Mouse (Mus musculus): ENCODE results near the gene Unc119b. TPM values are rescaled to one million over a fixed set of nuclear protein-coding genes. Genes with fewer than 3 reads are reported as not detected.
A peak's percentile ranks its signal among the peaks of the same experiment; 100 is the strongest.

Gene Unc119b
- total RNA-seq, 1 experiment, result 27.5 TPM

DNA sequence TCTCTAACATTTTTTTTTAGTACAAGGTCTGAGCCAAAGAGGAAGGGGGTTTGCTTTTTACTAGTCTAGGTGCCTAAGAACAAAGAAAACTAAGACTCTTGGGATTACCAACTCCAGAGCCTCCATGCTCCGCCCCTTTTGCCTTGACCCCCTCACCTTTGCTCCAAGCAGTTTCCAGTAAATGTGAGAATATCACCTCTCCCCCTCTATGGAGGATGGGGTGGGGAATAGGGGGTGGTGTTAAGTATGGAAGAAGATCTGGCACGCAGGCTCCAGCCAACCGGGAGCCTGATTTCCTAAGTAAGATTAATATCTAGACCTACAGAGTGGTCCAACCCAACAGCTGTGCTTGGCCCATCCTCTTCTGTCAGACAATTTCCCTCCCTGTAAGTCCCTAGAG is 6.0 kb upstream of the Unc119b start:
- H3K27ac ChIP-seq (ENCODE audit: insufficient read depth, low read depth, low read length, poor library complexity, severe bottlenecking), result peak overlapping the region; percentile 48; the same call in 1 of the 2 replicates
- in situ Hi-C loops (cut with MboI; ENCODE audit: low sequenced_read_pairs in 2 of 2, unreplicated experiment in 2 of 2), result no loop called here

DNA sequence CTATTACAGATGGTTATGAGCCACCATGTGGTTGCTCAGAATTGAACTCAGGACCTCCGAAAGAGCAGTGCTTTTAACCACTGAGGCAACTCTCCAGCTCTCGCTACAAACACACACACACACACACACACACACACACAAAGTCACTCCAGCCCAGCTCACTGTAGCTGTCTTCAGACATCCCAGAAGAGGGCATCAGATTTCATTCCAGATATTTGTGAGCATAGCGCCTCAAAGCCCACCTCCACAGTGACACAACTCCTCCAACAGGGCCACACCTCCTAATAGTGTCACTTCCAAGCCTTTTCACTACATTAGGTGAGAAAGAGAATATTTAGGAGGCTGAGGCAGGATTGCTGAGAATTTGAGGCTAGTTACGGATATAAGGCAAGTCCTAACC is 4.3 kb upstream of the Unc119b start:
- Histone ChIP-seq H3K4me1 (ENCODE audit: control insufficient read depth in 2 of 2, insufficient read depth in 2 of 2, low read length in 2 of 2, poor library complexity in 1 of 2) (peaks cover 3 to 18% of the 10 kb centered on the region in 2 experiments; a peak in 3 of 4 replicates), H3K4me3 (ENCODE audit: insufficient read depth in 1 of 2, low read depth in 1 of 2, low read length in 2 of 2, poor library complexity in 1 of 2, severe bottlenecking in 1 of 2) (no peak overlapping the region), H3K9ac (ENCODE audit: insufficient read depth, low read depth, low read length, poor library complexity, severe bottlenecking) (no peak overlapping the region), H3K9me3 (ENCODE audit: control insufficient read depth, insufficient read depth, low read depth, low read length) (no peaks in the 10 kb centered on the region), H3K36me3 (ENCODE audit: control insufficient read depth, insufficient read depth, low read length, poor library complexity, severe bottlenecking) (no peaks in the 10 kb centered on the region), H3K27ac (ENCODE audit: insufficient read depth, low read depth, low read length, poor library complexity, severe bottlenecking) (no peak overlapping the region)
- DNase-seq (ENCODE audit: low read depth, low spot score), result no peak
- in situ Hi-C loops (cut with MboI; ENCODE audit: low sequenced_read_pairs in 2 of 2, unreplicated experiment in 2 of 2), result no loop called here
- no peak for TF ChIP-seq ZC3H11A (IDR thresholded peaks at IDR 0.05; ENCODE audit: borderline replicate concordance, low read depth, low read length)
- no peak for TF ChIP-seq HCFC1 (IDR thresholded peaks at IDR 0.05; ENCODE audit: borderline replicate concordance, insufficient read depth, low read length)
- no peak for TF ChIP-seq MAFK (IDR thresholded peaks at IDR 0.05; ENCODE audit: insufficient read depth, low read depth, low read length)
- no peak for TF ChIP-seq CHD2 (IDR thresholded peaks at IDR 0.05; ENCODE audit: low read depth, low read length)
- no peak for TF ChIP-seq ZNF384 (IDR thresholded peaks at IDR 0.05; ENCODE audit: low read depth, low read length)

More for the DNA sequence above, 6.0 kb upstream of the Unc119b start:
- DNase-seq (ENCODE audit: low read depth, low spot score), result no peak
- Histone ChIP-seq H3K9me3 (ENCODE audit: control insufficient read depth, insufficient read depth, low read depth, low read length) (no peaks in the 10 kb centered on the region), H3K4me1 (ENCODE audit: control insufficient read depth in 2 of 2, insufficient read depth in 2 of 2, low read length in 2 of 2, poor library complexity in 1 of 2) (peaks cover 3 to 32% of the 10 kb centered on the region in 2 experiments; a peak in 3 of 4 replicates), H3K4me3 (ENCODE audit: insufficient read depth in 1 of 2, low read depth in 1 of 2, low read length in 2 of 2, poor library complexity in 1 of 2, severe bottlenecking in 1 of 2) (no peak overlapping the region), H3K36me3 (ENCODE audit: control insufficient read depth, insufficient read depth, low read length, poor library complexity, severe bottlenecking) (peaks cover 3% of the 10 kb centered on the region; the same call in 1 of the 2 replicates), H3K9ac (ENCODE audit: insufficient read depth, low read depth, low read length, poor library complexity, severe bottlenecking) (no peak overlapping the region)
- TF ChIP-seq ZNF384 (IDR thresholded peaks at IDR 0.05; ENCODE audit: low read depth, low read length) (no peak), HCFC1 (IDR thresholded peaks at IDR 0.05; ENCODE audit: borderline replicate concordance, insufficient read depth, low read length) (no peak), ZC3H11A (IDR thresholded peaks at IDR 0.05; ENCODE audit: borderline replicate concordance, low read depth, low read length) (no peak), MAFK (IDR thresholded peaks at IDR 0.05; ENCODE audit: insufficient read depth, low read depth, low read length) (no peak), CHD2 (IDR thresholded peaks at IDR 0.05; ENCODE audit: low read depth, low read length) (no peak)

DNA sequence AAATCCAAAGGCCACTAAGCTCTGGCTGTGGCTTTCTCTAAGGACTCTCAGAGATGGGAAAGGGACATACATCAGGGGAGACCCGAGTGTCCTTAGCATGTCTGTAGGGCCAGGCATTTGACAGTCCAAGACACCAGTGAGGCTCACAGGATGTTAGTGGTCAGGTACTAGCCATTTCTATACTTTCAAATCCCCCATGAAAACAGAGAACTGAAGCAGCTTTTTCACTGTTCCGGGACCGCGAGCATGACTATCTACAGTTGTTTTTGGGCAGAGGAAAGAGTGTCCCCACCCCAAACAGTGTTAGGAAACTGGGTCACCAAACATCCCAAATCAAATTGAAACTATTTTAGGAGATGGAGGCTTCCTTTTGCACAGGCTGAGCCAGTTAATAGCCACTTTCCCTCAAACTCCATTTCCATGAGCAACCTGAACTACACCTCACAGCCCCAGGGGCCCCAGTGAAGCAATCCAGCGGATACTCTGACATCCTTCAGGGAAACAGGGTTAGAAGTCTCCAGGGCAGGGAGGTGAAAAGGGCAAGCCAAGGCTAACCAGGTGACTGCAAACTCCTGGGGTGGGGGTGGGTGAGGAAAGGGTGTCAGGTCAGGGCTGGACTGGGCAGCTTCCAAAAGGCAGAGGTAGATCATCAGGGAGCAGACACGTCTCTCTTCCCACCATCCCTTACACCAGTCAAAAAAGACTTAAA is 1.3 kb downstream of the Unc119b start:
- no peak for TF ChIP-seq MAFK (IDR thresholded peaks at IDR 0.05; ENCODE audit: insufficient read depth, low read depth, low read length)
- H3K27ac ChIP-seq (ENCODE audit: insufficient read depth, low read depth, low read length, poor library complexity, severe bottlenecking), result no peak overlapping the region

DNA sequence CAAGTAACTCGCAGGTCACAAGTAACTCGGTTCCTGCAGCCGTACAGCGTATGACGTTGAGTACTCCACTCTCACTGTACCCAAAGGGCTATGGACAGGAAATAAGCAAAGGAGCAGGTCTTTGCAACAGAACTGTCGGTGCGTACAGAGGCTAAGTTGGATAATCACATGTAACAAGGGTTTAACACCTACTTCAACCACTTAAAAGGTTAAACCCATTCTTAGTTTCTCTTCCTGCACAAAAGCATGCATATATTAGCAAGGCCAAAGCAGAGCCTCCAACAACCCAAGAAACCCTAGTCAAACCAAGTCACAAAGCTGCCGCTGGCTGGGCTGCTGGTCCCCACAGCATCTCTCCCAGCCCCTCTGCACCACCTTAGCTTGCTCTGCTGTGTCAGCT is 2.3 kb downstream of the Unc119b start:
- H3K4me3 ChIP-seq (ENCODE audit: insufficient read depth in 1 of 2, low read depth in 1 of 2, low read length in 2 of 2, poor library complexity in 1 of 2, severe bottlenecking in 1 of 2), result no peak overlapping the region
- TF ChIP-seq CHD2 (IDR thresholded peaks at IDR 0.05; ENCODE audit: low read depth, low read length) (no peak), HCFC1 (IDR thresholded peaks at IDR 0.05; ENCODE audit: borderline replicate concordance, insufficient read depth, low read length) (no peak), ZC3H11A (IDR thresholded peaks at IDR 0.05; ENCODE audit: borderline replicate concordance, low read depth, low read length) (no peak), ZNF384 (IDR thresholded peaks at IDR 0.05; ENCODE audit: low read depth, low read length) (no peak), MAFK (IDR thresholded peaks at IDR 0.05; ENCODE audit: insufficient read depth, low read depth, low read length) (no peak)
- H3K9me3 ChIP-seq (ENCODE audit: control insufficient read depth, insufficient read depth, low read depth, low read length), result no peaks in the 10 kb centered on the region
- no peak for DNase-seq (ENCODE audit: low read depth, low spot score)
- peaks cover 18% of the 10 kb centered on the region; the same call in 1 of the 2 replicates for H3K36me3 ChIP-seq (ENCODE audit: control insufficient read depth, insufficient read depth, low read length, poor library complexity, severe bottlenecking)
- peaks cover under 1 to 4% of the 10 kb centered on the region in 2 experiments; a peak in 2 of 4 replicates for H3K4me1 ChIP-seq (ENCODE audit: control insufficient read depth in 2 of 2, insufficient read depth in 2 of 2, low read length in 2 of 2, poor library complexity in 1 of 2)
- H3K9ac ChIP-seq (ENCODE audit: insufficient read depth, low read depth, low read length, poor library complexity, severe bottlenecking), result no peak overlapping the region
- in situ Hi-C loops (cut with MboI; ENCODE audit: low sequenced_read_pairs in 2 of 2, unreplicated experiment in 2 of 2), result no loop called here
- H3K27ac ChIP-seq (ENCODE audit: insufficient read depth, low read depth, low read length, poor library complexity, severe bottlenecking), result no peak overlapping the region

More for the DNA sequence above, 1.3 kb downstream of the Unc119b start:
- no peak for DNase-seq (ENCODE audit: low read depth, low spot score)
- Histone ChIP-seq H3K4me1 (ENCODE audit: control insufficient read depth in 2 of 2, insufficient read depth in 2 of 2, low read length in 2 of 2, poor library complexity in 1 of 2) (peaks cover 0 to 4% of the 10 kb centered on the region in 2 experiments; a peak in 2 of 4 replicates), H3K36me3 (ENCODE audit: control insufficient read depth, insufficient read depth, low read length, poor library complexity, severe bottlenecking) (peaks cover 11% of the 10 kb centered on the region; the same call in 1 of the 2 replicates), H3K9me3 (ENCODE audit: control insufficient read depth, insufficient read depth, low read depth, low read length) (no peaks in the 10 kb centered on the region), H3K9ac (ENCODE audit: insufficient read depth, low read depth, low read length, poor library complexity, severe bottlenecking) (peak overlapping the region; percentile 62), H3K4me3 (ENCODE audit: insufficient read depth in 1 of 2, low read depth in 1 of 2, low read length in 2 of 2, poor library complexity in 1 of 2, severe bottlenecking in 1 of 2) (peak overlapping the region; percentile 80 to 99)
- in situ Hi-C loops (cut with MboI; ENCODE audit: low sequenced_read_pairs in 2 of 2, unreplicated experiment in 2 of 2), result no loop called here
